Mouse (Mus musculus) testis, postnatal 14 days (tissue): Measurements from ENCODE around the gene Poln.
A peak's percentile ranks its signal among the peaks of the same experiment; 100 is the strongest.

Source experiments
- DNase-seq: peaks from one replicate; pipeline ENCODE4 v3.0.0; 2021; ENCODE audit warnings: low spot score

Poln gene

GRCm38 (mm10) chr5:34168950-34169891 is at the start of gene Poln, which contains the start of gene Haus3:
Gene Poln (minus strand): TSS chr5:34169448.
Gene Haus3 (minus strand): TSS chr5:34169527.
- peak; percentile 98 for DNase-seq

- DNase-seq = no peak
Observed at GRCm38 (mm10) chr5:34218672-34219071, 49.4 kb upstream of the Poln start.

- no peak for DNase-seq
Observed at GRCm38 (mm10) chr5:34217756-34218155, 48.5 kb upstream of the Poln start.

- DNase-seq = no peak
Observed at GRCm38 (mm10) chr5:34216025-34216424, 46.8 kb upstream of the Poln start.

- DNase-seq = no peak
Observed at GRCm38 (mm10) chr5:34213659-34214058, 44.4 kb upstream of the Poln start.

DNA sequence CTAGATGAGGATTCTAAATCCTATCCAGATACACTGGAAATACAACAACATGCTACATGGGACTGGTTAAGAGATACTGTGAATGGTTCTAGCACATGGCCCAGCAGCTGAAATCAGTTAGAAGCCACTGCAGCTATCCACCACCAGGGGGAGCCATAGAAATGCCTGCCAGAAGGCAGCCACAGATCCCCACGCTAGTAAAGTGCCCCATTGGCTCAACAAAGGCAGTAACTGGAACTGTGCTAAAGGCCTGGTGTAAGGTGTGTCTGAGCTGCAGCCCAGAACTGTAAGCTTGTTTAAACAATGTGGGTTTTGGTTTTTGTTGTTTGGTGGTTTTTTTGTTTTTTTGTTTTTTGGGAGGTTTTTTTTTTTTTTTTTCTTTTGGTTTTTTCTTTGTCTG is 41.0 kb upstream of the Poln start:
- peak; percentile 53 for DNase-seq

DNA sequence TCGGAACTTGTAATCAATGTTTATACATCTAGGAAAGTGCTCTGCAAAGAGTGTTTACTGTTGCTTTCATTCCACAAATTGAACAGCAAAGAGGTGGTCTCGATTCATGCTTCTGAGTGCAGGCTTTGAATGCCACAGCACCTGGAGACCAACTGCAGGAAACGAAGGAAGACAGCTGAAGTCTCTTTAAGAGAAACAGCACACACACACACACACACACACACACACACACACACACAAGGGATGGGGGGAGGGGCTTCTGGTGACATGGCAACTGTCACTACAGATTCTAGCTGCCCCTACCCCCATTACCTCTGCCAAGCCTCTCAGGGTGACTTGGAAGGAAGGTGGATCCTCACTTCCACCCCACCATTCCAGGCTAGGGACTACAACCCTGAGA is 38.3 kb upstream of the Poln start:
- DNase-seq = no peak

- no peak for DNase-seq
Observed at GRCm38 (mm10) chr5:34205788-34206187, 36.5 kb upstream of the Poln start.

DNA sequence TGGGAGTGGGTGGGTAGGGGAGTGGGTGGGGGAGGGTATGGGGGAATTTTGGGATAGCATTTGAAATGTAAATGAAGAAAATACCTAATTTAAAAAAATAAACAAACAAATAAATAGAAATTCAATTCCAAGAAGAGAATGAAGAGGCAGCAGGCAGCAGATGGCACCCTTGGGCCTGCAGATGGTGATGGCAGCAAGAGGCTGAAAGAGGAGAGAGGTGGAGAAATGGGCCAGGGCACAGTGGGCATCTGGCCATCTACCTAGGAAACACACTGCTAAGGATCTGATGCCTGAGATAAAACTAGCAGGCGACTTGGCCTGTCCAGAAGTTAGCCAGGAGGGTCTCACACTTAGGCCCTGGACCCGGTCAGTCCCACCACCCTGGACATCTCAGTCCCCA is 35.7 kb upstream of the Poln start:
- DNase-seq = no peak

GRCm38 (mm10) chr5:34202006-34202405 is 32.8 kb upstream of the Poln start:
- DNase-seq = no peak

DNA sequence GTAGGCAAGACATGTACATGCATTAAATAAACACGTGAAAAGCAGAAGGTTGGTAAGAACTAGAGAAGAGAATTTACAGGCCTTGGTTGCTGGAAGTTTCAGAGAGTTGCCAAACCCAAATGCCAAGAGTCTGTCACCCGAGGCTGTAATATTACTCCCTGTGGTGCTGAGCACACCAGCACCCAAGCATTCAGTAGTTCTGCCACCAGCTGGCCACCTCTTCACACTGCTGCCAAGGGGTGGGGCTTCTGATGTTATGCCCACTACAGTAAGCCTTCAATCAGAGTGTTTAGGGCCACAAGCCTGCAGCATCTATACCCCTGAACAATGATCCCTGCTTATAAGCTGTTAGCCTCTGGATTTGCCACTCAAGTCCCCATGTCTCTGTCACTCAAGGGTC is 32.1 kb upstream of the Poln start:
- DNase-seq = no peak

- no peak for DNase-seq
Observed at GRCm38 (mm10) chr5:34198615-34199014, 29.4 kb upstream of the Poln start.

DNA sequence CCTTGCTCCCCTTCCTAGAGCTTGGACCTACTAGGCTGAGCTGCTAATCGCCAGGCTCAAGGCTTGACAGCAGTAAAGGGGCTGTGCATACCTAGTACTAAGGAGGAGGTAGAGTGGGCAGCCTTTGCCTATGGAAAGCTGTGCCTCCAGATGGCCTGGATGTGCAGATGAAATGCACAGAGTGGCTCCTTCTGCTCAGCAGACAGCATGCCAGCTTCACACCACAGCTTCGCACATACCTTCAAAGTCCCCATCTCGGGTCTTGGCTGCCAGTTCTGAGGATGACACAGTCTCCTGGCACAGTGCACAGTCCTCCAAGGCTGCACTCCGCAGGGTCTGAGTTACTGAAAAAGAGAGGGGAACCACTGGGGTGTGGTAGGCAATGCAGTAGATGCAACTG is 28.0 kb upstream of the Poln start:
- DNase-seq = no peak

DNA sequence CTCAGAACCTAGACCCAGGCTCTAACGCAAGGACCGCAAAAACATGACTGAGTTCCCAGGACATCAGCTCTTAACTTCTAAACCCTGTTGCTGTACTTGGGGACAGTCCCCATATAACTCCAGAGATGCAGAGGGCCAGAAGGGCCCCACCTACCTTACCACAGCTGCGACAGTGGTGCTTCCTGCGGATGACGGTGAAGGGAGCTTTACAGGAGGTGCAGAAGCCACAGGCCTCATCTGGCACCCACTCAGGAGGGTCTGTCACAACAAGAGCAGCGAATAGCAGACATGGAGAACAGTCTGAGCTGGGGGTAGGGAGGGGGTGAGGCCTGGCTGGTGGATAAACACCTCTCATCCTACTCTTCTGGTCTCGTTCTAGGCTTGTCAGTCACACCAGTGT is 27.2 kb upstream of the Poln start:
- DNase-seq = no peak

DNA sequence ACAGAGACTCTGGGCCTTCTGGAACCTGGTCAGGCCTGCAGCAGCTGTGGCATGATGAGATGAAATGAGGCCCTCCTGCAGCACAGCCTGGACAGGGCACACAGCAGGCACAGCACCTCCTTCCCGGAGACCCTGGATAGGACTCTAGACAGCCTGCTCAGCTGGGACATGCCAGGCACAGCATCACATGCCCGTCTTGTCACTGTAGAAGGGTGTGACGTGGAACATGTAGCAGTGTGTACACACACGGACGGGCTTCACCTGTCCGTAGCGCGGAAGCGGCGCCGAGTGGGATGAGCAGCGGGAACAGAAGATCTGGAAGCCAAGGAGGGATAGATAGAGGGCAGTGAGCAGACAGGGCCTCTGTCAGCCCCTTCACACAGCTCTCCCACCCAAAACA is 26.5 kb upstream of the Poln start:
- no peak for DNase-seq

DNA sequence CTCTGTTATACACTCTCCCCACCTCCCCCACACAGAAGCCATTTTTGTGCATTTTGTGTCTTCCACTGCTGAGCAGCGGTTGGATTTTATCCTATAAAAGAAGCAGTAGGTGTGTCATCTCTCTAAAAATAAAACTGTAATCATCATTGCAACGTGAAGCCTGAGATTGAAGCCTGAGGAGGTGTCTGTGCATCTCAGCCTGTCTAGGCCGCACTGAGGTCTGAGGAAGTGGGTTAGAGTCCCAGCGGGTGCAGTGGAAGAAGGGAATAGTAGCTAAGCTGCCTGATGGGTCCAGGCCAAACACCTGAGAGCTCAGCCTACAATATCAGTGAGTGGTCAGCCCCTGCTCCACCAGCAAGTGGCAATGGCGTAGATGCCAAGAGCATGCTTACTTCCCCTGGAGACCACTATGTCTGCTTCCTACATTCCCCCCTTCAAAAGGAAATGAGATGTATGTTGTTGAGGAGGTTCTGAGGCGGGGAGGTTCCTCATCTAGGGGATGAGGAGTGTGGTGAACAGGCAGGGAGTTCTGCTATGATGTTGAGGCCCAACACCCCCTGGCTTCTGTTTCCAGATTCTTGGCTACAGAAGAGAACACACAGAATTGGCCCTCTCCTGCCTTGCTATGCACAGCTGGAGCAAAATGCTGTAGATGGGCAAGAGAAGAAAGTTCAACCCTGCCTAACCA is 25.9 kb upstream of the Poln start:
- no peak for DNase-seq

DNA sequence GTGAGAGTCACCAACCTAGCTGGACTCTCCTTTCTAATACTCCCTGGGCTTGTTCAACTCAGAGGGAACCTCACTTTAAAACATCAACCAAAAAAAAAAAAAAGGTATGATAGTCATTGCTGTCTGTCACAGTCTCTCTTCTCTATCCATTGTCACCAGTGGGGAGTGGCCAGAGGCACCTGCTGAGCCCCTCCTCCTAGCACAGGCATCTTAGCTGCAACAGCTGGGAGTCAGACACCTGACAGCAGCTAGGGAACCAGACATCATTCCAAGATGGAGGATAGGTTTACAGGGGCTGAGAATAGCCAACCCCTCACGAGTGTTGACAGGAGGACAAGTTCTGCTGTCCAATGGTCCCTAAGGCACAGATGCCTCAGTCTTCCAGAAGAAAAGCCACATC is 25.2 kb upstream of the Poln start:
- no peak for DNase-seq

DNA sequence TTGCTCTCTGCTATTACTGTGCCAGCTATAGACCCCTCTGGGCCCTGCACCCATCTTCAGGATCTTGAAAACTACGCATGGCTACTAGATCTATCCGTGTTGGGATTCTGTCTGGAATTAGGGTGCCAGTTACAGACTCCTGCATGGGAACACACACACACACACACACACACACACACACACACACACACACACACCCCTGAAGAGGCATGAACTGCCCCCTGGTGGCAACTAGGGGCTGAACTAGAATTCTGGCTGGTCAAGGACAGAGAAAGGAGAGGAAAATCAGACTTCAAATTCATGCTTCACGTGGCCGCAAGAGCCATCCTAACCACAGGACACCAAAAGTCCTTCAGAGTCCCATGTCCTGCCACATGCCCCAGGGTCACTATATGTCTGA is 22.6 kb upstream of the Poln start:
- DNase-seq = no peak

DNA sequence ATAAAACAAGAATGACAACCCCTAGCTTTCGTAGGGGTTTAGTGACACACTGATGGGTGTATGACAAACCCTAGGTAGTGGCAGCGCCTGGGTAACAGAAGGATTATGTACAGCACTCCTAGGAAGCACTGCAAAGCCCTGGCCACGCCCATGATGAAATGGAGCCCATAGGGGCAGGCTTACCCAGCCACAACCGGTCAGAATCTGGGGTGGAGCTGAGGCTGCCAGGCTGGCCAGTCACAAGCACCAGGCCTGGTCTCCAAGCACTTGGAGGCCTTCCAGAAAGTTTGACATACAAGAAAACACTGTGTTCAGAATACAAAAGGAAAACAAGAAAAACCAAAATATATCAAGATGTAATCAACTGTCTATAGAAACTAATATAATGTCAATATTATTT is 21.8 kb upstream of the Poln start:
- peak; percentile 51 for DNase-seq

DNA sequence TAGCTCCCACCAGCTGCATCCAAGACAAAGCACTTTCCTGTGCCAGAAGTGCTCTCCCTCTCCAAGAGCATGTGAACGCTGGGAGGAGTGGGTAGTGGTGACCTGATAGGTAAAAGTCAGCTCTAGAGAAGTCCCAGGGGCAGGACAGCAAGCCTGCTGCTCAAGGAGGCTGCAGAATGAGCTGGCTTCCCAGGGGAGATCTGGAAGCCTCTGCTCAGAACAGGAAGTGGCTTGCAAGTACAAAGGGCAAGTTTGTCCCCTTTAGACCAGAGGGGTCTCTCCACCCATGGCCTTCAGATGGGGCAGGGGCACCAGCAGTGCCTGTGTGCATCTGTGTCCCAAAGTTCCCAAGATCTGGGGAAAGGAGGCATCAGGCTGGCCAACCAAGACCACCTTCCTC is 20.3 kb upstream of the Poln start:
- DNase-seq = no peak

DNA sequence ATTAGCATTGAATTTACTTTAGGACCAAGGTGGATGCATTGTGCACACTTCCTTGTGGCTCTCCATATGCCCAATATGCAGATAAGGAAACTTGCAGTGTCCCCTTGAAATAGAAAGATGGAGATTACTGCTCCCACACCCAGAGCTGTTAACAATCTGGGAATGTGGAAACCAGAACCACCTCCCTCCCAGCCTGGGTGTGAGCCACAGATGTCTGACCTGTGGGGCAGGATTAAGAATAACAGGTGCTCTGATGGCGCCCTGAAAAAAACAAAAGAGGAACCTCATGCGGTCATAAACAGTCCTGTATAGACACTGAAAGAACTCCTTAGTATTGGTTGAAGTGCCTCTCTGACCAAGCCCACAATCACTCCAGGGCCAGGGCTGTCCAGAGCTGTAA is 19.6 kb upstream of the Poln start:
- DNase-seq = no peak

DNA sequence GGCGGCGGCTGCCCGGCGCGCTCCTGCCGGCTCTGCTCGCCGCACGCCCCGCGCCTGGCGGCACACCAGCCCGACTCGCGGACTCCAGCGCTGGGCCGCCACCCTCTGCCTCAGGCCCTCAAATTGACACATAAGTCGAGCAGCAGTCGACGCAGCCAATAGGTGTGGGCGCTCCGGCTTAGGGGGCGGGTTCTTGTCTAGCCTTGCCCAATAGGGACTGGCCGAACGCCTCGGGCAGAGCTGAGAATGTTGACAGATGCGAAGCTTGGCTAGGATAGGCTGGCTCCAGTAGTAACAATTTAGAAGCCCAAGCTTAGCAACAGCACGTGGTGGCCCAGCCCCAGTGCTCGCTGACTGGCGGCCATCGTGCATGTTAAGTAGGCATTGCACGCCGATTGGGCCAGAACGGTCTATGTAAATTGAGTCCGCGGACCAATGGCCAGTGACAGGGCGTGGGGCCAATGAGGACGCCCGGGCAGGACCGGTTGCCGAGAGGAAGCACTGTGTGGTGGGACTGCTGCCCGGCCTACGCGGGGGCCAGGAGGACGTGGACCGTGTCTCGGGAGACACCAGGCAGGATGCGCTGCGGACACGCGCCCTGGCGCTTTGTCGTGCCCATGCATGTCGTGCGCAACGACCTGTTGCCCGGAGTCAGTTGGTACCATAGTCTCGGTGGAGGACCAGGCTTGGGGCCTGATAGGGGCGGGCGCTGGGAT is 18.5 kb upstream of the Poln start, which contains the start of gene Mxd4:
Gene Mxd4 (minus strand): TSS at position 120 of the 716 bp plus-strand sequence.
- DNase-seq = peak; percentile 99

DNA sequence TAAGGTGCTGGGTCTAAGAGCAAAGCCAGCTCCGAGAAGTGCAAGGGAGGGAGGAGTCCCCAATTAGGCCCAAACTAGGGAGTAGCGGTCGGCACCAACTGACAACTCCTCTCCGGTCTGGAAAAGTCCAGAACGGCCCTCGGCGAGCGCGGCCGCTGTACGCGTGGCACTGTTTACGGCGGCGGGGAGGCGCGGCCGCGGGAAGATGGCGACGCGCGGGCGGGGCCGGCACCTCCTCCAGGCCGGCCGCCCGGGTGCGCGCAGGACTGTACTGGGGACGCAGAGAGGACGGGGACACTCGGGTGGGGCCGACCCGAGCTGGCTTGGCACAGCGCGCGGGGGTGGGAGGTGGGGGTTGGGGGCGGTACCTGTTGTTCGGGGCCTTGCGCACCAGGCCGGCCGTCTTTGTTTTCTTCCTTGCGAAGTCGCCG is 17.7 kb upstream of the Poln start:
- DNase-seq = peak; percentile 68
